Mouse (Mus musculus): ENCODE results near the gene Pdzrn3.

GRCm38 (mm10) chr6:101153511-101153921 lies 224.2 kb downstream of the Pdzrn3 start:
- TF ChIP-seq TAL1 (IDR thresholded peaks at IDR 0.05; ENCODE audit: low read length) (no peak), CTCF (IDR thresholded peaks at IDR 0.05 in 2 of 3, conservative IDR thresholded peaks at IDR 0.05 in 1 of 3; ENCODE audit: control insufficient read depth in 1 of 3, insufficient read depth in 1 of 3, low read depth in 2 of 3, low read length in 3 of 3, poor library complexity in 1 of 3, severe bottlenecking in 1 of 3) (no peak), MYC (IDR thresholded peaks at IDR 0.05; ENCODE audit: low read depth, low read length) (no peak), NRF1 (IDR thresholded peaks at IDR 0.05; ENCODE audit: insufficient read depth, low read depth, low read length, poor library complexity, severe bottlenecking) (no peak), RCOR1 (IDR thresholded peaks at IDR 0.05; ENCODE audit: low read depth, low read length) (no peak), EP300 (IDR thresholded peaks at IDR 0.05; ENCODE audit: low read depth in 1 of 2, low read length in 2 of 2) (no peak), MAZ (IDR thresholded peaks at IDR 0.05; ENCODE audit: low read depth, low read length) (no peak), POLR2A (IDR thresholded peaks at IDR 0.05; ENCODE audit: control insufficient read depth in 1 of 2, insufficient read depth in 1 of 2, low read depth in 1 of 2, low read length in 2 of 2, poor library complexity in 1 of 2) (no peak), MAX (IDR thresholded peaks at IDR 0.05; ENCODE audit: low read length) (no peak), GABPA (IDR thresholded peaks at IDR 0.05; ENCODE audit: low read depth, low read length) (no peak), TCF12 (IDR thresholded peaks at IDR 0.05; ENCODE audit: low read depth, low read length) (no peak), ZKSCAN1 (IDR thresholded peaks at IDR 0.05; ENCODE audit: low read depth, low read length) (no peak)
